Mouse (Mus musculus): Measurements from ENCODE around the gene Nrbp1.
"Not testable (repeated sequence)": the region's sequence is repeated elsewhere in the genome, so short reads cannot be mapped to it uniquely, and the experiment has no call there.

The Nrbp1 gene

DNA sequence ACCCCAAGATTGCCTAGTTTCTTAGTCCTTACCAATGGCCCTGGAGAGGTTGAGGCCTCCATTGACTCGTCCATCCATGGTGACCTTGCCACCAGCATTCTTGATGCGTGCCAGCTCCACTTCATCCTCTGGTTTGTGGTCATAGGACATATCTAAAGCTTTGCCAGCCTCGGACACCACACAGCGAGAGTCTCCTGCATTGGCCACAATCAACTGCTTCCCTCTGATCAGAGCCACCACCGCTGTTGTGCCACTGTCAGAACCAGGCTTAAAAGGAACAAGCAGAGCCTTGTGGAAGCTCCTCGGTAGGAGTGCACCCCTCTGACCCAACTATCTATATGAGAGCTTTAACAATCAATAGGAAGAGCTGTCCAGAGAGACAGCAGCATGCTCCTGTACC lies 36.2 kb upstream of the Nrbp1 start:
- no peak for DNase-seq (ENCODE audit: low read depth, low spot score)

DNA sequence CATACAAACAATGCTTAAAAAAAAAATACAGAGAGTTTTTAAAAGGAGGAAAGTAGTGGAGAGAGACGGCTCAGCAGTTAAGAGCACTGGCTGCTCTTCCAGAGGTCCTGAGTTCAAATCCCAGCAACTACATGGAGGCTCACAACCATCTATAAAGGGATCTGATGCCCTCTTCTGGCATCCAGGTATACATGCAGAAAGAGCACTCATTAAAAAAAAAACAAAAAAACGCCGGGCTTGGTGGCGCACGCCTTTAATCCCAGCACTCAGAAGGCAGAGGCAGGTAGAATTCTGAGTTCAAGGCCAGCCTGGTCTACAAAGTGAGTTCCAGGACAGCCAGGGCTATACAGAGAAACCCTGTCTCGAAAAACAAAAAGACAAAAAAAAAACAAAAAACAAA lies 24.1 kb upstream of the Nrbp1 start:
- DNase-seq (ENCODE audit: low read depth, low spot score) = not testable (repeated sequence)

DNA sequence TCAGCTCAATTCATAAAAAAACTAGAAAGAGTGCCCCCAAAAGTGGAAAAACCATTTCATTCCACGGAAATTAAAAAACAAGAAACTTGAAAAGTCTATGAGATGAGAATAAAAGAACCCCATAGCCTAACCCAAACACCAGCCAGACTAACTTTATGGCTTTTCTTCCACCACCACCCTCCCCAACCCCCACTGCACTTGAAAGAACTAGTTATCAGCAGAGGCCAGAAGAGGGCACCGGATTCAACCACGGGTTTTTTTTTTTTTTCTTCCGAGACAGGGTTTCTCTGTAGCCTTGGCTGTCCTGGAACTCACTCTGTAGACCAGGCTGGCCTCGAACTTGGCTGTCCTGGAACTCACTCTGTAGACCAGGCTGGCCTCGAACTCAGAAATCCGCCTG lies 22.4 kb upstream of the Nrbp1 start:
- no peak for DNase-seq (ENCODE audit: low read depth, low spot score)

DNA sequence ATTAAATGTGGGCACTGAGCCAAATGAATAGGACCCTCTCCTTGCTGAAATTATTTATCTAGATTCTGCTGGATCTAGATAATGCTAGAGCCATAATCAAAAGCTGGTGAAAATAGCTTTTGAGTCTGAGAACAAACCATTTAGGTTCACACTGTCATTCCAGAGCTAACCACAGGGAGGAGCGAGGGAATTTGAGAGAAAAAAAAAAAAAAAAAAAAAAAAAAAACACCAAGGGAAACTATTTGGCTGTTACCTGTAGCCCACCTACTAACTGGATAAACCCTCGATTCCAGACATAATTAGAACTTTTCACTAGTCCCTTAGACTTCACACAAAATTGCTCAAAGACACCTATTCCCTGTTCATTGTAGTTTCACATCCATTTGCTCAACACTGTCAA lies 21.6 kb upstream of the Nrbp1 start:
- DNase-seq (ENCODE audit: low read depth, low spot score) = peak; percentile 45

DNA sequence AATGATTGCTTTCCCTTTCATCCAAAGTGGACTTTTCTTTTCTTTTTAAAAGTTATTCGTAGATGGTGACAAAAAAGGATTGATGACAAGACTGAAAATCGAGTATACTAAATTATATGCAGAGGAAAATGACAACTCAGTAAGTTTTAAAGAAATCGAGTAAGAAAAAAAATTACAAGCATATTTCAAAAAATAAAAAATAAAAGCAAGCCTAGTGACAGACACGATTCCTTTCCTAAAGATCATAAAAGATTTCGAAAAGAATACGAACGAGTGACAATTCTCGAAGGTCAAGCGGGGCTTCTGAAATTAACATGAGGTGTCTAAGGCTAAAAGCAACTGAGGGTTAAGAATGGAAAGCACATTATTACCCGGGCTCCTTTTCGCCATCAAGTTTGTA lies 21.2 kb upstream of the Nrbp1 start:
- DNase-seq (ENCODE audit: low read depth, low spot score) = no peak

DNA sequence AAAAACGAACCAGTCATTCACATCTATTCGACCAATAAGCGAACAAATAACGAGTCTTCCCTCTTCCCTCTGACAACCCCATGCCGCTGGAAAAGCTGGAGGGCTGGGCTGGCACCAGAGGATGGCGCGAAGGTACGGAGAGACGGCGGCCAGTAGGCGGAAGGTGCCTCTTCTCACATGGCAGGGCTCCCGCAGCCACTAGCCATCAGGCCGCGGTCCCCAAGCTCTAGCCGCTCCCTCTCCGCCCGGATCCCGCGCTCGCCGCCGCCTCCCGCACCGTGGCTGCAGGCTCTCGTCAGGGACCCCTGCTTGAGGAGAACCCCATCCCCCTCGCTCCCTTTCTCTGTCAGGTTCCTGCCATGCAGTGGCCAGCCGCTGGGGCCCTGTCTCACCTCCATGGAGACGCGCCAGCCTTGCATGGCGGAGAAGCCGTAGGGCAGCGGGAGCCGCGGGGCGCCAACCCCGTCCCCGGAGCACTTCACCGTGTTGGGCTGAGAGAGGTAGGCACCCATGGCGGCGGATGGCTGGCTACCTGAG lies 20.7 kb upstream of the Nrbp1 start:
- peak; percentile 67 for DNase-seq (ENCODE audit: low read depth, low spot score)

DNA sequence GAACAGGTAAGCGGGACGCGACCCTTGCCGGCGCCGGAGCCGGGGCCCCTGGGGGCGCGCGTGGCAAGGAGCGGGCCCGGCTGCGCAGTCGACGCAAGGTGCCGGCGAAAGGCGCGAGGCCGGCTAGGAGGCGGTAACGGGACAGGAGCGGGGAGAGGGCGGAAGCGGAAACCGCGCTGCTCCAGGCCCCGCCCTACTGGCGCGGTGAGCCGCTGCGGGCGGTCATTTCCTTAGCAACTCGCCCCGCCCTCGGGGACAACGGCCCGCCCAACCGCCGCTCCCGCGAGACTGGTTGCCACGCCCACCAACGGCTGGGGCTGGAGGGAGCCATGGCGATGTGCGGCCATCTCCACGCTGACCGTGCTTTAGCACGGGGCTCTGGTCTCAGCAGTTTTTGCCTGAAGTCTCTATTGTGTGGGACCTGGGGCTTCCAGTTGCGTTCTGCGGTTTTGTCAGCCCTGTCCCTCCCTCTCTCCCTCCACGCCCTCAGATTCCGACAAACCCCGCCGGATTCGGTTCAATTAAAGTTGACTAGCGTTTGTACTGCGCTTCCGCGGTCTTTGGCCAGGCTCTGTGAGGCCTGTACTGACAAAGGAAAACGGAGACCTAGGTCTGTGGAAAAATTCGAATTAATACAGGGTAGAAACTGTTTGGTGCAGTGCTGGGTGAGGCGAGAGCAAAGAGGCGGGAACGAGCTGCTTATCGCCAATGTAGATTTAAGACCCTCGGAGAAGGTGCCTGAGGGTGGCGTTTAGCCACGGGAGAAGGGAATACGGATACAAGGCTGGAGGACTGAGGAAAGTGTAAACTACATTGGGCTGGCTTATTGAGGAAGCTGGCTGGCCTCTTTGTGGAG lies 20.0 kb upstream of the Nrbp1 start, which contains the start of gene Ppm1g:
Ppm1g (minus strand) TSS at position 240 of the 856 bp plus-strand sequence.
- DNase-seq (ENCODE audit: low read depth, low spot score) = peak; percentile 97

DNA sequence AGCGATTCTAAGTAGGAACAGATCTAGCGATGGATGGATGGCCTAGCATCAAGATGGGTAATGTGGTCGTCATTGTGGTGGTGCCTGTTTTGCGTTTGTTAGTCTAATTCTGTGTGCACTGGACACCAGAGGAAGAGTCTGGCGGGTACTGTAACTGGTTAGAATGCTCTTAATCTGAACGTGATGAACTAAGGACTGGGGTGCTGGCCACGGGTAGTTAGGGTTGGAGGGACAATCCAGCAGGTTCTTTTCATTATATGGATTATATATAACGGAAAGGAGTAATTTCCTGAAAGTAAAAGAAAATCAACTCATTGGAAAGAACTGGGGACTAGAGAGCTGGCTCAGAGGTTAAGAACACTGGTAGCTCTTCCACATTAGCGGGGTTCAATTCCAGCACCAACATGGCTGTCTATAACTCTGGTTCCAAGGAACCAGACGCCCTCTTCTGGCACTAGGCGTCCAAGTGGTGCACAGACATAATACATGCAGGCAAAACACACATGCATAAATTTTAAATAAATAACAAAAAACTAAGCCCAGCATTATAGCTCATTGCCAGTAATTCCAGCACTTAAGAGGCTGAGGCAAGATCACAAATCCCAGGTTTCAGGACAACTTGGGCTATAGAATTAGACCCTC lies 19.2 kb upstream of the Nrbp1 start:
- DNase-seq (ENCODE audit: low read depth, low spot score) = peak; percentile 67

DNA sequence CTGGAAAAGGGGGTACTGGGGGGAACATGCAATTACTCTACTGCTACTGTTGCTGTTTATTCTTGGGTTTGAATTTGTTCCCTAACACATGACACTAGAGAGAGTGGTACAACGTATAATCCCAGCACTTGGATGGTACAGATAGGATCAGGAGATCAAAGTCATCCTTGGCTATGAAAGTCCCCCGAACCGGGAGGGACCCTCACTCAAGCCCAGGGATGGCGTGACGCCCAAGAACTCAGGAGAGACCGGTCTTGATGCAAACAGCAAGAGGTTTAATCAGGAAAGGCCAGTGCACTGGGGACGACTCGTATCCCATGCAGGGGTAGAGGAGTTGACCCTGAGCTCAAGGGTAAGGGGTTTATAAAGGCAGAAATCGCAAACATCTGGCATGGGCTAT lies 18.0 kb upstream of the Nrbp1 start:
- no peak for DNase-seq (ENCODE audit: low read depth, low spot score)

DNA sequence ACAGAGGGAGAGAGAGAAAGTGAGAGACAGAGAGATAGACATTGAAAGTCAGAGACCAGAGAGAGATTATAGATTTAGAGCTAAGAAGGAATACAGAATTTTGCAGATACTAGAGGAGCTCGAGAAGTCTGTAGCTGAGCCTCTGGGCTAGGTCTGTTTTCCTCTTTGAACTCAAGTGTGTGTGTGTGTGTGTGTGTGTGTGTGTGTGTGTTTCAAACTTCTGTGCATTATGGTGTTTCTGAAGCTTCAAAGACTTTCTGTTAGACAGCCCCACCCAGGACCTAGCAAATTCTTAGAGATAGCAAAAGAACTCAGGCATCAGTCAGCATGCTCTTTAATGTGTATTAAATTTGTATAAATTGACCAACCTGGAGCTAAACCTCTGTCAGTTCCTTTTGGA lies 14.0 kb upstream of the Nrbp1 start:
- DNase-seq (ENCODE audit: low read depth, low spot score) = no peak

DNA sequence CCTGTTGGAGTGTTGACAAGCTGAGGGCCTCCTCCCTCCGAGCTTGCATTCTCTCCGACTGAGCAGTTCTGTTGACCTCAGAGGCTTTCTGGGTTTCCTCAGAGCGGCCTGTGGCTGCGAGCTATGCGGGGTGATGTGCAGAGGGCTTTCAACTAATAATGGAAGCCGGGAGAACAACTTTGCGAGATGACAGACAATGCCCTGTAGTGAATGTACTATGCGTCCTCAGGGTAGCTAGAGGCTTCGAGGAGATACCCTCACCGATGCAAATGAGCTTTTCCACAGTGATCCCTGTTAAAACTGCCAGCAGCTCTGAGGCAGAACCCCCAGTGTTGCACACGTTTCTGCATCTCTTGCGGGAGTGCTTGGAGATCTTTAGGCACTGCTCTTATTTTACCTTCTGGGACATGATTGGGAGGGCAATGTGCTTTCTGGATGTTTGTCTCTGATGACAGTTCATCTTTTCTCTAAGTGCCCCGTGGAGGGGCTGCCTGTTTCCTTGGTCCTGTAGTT lies 914 bp downstream of the Nrbp1 start:
- no peak for DNase-seq (ENCODE audit: low read depth, low spot score)

DNA sequence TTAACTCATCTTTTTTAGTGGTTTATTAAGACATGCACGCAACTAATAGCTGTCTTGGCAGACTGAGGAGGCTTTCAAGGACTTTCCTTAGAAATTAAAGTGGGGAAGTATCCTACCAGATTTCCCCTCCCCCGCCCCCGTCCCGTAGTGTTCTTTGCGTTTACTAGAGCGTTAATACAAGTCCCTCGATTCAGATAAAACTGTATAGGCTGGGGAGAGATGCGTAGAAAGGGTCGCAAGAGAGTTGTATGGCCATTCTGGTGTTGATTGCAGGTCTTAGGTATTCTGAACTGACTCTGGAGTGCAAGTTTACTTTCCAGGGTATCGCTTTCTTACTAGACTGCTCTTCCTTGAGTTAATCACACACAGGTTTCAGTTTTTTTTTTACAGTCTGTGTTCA lies 1.5 kb downstream of the Nrbp1 start:
- DNase-seq (ENCODE audit: low read depth, low spot score) = no peak

DNA sequence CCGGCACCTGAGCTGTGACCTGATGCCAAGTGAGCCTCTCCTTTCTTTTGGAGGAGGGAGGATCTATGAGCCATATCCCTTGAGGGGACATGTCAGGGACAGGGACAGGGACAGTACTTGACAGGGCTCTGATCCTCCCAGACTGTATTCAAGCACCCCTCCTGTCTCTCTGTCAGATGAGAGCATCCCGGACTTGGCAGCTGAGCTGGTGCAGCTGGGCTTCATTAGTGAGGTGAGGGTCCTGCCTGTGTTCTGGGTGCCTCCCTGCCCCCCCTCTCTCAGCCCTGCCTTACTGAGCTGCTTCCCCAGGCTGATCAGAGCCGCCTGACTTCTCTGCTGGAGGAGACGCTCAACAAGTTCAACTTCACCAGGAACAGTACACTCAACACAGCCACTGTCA lies 10.1 kb downstream of the Nrbp1 start:
- DNase-seq (ENCODE audit: low read depth, low spot score) = no peak

DNA sequence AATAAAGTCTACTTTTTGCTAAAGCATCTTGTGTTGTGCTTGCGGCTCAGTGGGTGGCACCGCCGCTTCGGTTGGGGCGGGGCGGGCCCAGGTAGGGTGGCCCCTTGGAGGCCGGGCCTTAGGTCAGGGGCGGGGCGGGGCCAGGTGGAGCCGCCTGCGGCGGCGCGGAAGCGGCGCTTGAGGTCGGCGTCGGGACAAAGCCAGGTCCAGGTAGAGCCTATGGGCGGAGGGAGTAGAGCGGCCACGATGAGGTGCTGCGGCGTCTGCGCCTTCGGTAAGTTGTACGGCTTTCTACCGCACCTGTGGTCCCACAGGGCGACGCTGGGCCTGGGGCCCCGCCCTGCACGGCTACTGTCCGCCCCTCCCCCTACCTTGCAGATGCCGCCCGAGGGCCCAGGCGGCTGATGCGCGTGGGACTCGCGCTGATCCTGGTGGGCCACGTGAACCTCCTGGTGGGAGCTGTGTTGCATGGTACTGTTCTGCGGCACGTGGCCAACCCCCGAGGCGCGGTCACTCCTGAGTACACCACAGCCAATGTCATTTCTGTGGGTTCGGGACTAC lies 11.0 kb downstream of the Nrbp1 start, which contains the start of gene Krtcap3:
Krtcap3 (plus strand) TSS at position 151 of the 561 bp plus-strand sequence.
- peak; percentile 42 for DNase-seq (ENCODE audit: low read depth, low spot score)

DNA sequence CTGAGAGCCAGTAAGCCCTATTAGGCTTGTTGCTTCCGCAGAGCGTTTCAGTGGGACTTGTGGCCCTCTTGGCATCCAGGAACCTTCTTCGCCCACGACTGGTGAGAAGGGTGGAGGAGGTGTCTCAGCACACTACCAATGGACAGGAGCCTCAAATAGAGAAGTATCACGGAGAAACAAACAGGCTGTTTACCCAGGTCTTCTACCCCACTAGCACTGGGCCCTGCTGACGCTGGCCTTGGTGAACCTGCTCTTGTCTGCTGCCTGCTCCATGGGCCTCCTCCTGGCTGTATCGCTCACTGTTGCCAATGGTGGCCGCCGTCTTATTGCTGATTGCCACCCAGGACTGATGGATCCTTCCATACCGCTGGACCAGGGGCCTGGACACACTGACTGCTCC lies 11.5 kb downstream of the Nrbp1 start:
- DNase-seq (ENCODE audit: low read depth, low spot score) = no peak

DNA sequence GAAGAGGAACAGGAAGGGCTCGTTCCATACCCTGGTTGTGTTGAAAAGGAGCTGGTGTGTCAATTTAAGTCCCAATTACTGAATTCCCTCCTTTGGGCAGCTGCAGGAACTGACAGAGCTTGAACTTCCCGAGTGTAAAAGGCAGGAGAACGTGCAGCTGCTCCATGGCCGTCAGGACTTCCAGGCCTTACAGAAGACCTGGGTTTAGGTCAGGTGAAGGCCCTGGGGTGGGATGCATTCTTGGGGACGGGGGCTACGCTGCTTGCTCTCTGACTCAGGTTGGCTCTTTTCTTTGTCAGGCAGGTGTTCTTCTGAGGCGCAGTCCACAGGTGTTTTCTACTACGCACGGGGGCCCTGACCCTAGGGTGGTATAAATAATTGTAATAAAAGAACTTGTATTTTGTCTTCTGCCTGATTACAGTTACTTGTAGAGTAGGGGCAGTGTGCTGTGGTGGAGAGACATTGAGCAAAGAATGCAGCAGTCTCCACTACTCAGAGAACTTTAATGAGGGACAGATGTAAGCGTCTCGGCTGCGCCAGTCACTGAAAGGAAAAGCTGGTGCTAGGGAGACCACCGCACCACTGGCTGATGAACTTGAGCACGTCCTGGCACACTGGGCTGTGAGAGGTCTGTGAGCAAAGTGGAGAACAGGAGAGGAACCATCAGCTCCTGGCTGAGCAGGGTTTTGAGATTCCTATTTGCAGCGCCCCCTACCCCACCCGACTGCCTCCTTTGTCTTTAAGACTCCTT lies 12.3 kb downstream of the Nrbp1 start:
- DNase-seq (ENCODE audit: low read depth, low spot score) = no peak

DNA sequence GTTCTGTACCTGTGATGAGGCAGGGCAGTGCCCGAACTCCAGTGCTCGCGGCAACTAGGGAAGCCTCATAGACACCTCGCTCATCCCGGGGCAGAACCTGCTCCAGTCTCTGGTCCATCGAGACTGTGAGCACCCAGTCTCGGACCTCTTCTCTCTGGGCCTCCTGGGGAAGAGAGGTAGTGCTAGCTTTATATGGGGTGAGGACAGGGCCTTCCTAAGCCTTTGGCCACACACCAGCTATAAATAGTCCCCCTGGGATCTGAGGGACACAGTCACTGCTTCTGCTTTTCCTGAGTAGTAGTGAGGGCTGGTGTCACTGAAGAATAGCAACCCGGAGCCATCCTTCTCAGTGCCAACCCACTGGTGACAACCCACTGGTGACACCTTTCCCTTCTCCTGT lies 13.1 kb downstream of the Nrbp1 start:
- DNase-seq (ENCODE audit: low read depth, low spot score) = no peak

DNA sequence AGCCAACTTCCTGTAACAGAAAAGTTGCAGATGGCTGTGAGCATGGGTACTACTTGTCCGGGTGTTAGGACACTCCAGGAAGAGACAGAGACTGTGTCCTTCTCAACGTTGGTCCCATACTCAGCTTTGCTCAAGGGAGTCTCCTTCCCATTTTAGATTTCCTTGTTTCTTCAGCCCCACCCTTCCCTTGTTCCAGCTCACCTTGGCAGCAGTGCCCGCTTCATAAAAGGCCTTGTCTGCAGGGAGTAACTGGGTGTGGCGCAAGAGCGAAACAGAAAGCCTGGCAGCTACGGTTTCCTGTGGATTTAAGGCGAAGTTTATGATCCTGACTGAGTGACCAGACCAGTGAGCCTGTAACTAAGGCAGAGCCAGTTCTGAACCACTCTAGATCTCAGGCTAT lies 13.8 kb downstream of the Nrbp1 start:
- no peak for DNase-seq (ENCODE audit: low read depth, low spot score)

DNA sequence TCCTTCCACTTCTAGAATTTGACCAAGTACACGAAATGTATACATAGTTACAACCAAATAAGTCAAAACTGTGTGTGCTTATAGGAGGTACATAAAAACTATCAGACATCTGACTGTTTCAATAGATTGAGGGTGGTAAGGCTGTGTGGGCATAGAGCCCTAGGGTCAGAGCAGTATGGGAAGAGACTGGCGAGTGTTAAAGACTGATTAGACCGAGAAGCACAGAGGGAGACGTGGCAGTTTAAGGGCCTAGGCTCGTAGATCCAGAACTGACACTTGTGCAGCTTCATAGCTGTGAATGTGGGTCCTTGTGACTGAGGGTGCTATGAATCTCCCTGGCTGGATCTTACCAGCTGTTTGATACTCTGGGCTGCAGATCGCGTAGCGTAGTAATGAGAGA lies 14.2 kb downstream of the Nrbp1 start:
- DNase-seq (ENCODE audit: low read depth, low spot score) = no peak

DNA sequence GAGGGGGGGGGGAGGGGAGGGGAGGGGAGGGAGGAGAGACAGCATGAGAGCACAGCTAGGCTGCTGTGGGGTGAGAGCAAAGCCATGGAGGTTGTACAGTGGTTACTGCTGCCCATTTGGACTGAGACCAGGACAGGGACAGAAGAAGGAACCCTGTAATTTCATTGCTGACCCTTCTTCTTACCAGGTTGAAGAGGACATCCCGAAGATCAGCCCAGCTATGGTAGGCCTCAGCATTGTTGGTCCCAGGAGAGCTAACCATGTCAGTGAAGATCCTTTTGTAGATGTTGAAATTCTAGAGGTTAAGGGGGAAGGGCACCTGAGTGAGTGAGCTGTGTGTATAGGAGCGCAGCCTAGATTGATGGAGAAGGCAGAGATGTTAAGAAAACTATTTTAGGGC lies 14.7 kb downstream of the Nrbp1 start:
- DNase-seq (ENCODE audit: low read depth, low spot score) = no peak

DNA sequence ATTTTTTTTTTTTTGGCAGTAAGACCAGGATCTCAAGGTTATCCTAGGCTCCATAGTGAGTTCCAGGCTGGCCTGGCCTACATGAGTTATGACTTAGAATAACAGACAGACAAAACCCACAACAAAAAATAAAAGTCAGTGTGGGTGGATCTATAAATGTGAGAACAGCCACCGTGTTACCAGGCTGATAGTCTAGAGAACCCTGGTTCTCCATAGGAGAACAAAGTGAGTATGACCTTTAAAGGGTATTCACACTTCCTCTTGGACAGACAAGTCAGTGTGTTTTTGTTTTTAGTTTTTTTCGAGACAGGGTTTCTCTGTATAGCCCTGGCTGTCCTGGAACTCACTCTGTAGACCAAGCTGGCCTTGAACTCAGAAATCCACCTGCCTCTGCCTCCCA lies 15.3 kb downstream of the Nrbp1 start:
- DNase-seq (ENCODE audit: low read depth, low spot score) = no peak

DNA sequence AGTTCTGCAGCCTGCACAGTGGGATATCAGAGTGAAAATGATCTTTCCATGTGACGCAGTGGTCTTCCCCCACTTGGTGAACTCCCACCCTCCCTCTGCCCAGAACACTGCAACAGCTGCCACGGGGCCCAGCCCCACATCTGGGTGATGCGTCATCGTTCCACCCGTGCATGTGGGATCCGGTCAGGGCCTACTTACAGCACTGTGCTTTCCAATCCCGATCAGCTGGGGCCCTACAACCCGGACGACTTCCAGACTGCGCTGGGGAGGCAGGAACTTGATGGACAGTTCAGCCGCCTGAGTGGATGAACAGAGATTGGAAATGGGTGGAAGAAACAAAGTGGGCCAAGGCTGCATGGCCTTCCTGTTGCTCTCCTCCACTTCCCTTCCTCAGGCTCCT lies 17.0 kb downstream of the Nrbp1 start:
- DNase-seq (ENCODE audit: low read depth, low spot score) = no peak

All from mesoderm, embryonic 11.5 days (tissue).